Mouse (Mus musculus): Measurements from ENCODE around the gene Shisa8. TPM values are rescaled to one million over a fixed set of nuclear protein-coding genes. Genes with fewer than 3 reads are reported as not detected.

The Shisa8 gene
- polyA plus RNA-seq, 1 experiment from 2014 or later, result 3.4 TPM

GRCm38 (mm10) chr15:82243742-82244114, 31.1 kb upstream of the Shisa8 start:
- Histone ChIP-seq H3K4me2 (replicated peaks) (peak overlapping the region; percentile 89), H3K9me3 (ENCODE audit: control insufficient read depth, low read length) (no peaks in the 10 kb centered on the region), H3K4me3 (replicated peaks; ENCODE audit: low read length) (peak overlapping the region; percentile 50), H3K27ac (0 out of 2 replicates have a peak overlapping the region, but pooled peaks have one; percentile 9), H3K36me3 (replicated peaks; ENCODE audit: control insufficient read depth, insufficient read depth) (no peaks in the 10 kb centered on the region), H3K27me3 (ENCODE audit: control insufficient read depth, insufficient read depth, low read length) (no peaks in the 10 kb centered on the region), H3K9ac (peak overlapping the region; percentile 59), H3K4me1 (replicated peaks; ENCODE audit: control insufficient read depth, insufficient read depth, low read length) (peaks cover 4% of the 10 kb centered on the region; the same call in 1 of the 2 replicates)
- no peak for ATAC-seq (ENCODE audit: low FRiP score)
- DNase-seq (ENCODE audit: low spot score), result no peak
- WGBS, result 6% methylated on average over 12 of the region's 12 CpGs

GRCm38 (mm10) chr15:82243311-82243710, 30.7 kb upstream of the Shisa8 start:
- no peaks in the 10 kb centered on the region for H3K36me3 ChIP-seq (replicated peaks; ENCODE audit: control insufficient read depth, insufficient read depth)
- DNase-seq (ENCODE audit: low spot score), result no peak
- H3K9me3 ChIP-seq (ENCODE audit: control insufficient read depth, low read length), result no peaks in the 10 kb centered on the region
- H3K4me1 ChIP-seq (replicated peaks; ENCODE audit: control insufficient read depth, insufficient read depth, low read length), result peaks cover 4% of the 10 kb centered on the region; the same call in 1 of the 2 replicates
- ATAC-seq (ENCODE audit: low FRiP score), result no peak
- H3K27me3 ChIP-seq (ENCODE audit: control insufficient read depth, insufficient read depth, low read length), result no peaks in the 10 kb centered on the region
- H3K9ac ChIP-seq, result peak overlapping the region; percentile 59; the same call in 1 of the 2 replicates
- H3K27ac ChIP-seq, result no peak overlapping the region
- 82% methylated on average over 3 of the region's 3 CpGs for whole genome bisulfite sequencing
- peak overlapping the region; percentile 89 for H3K4me2 ChIP-seq (replicated peaks)
- peak overlapping the region; percentile 50 for H3K4me3 ChIP-seq (replicated peaks; ENCODE audit: low read length)

GRCm38 (mm10) chr15:82236565-82236964, 23.9 kb upstream of the Shisa8 start:
- H3K4me3 ChIP-seq (replicated peaks; ENCODE audit: low read length), result no peak overlapping the region
- WGBS, result 22% methylated on average over 5 of the region's 5 CpGs
- H3K36me3 ChIP-seq (replicated peaks; ENCODE audit: control insufficient read depth, insufficient read depth), result no peaks in the 10 kb centered on the region
- no peak overlapping the region for H3K4me2 ChIP-seq (replicated peaks)
- ATAC-seq (ENCODE audit: low FRiP score) (peak; percentile 80; the same call in 1 of the 2 replicates), DNase-seq (ENCODE audit: low spot score) (peak; percentile 89)
- H3K9ac ChIP-seq, result no peak overlapping the region
- H3K27me3 ChIP-seq (ENCODE audit: control insufficient read depth, insufficient read depth, low read length), result no peaks in the 10 kb centered on the region
- H3K4me1 ChIP-seq (replicated peaks; ENCODE audit: control insufficient read depth, insufficient read depth, low read length), result 0 out of 2 replicates have a peak, but pooled peaks cover 7% of the 10 kb centered on the region
- no peaks in the 10 kb centered on the region for H3K9me3 ChIP-seq (ENCODE audit: control insufficient read depth, low read length)
- H3K27ac ChIP-seq, result no peak overlapping the region

GRCm38 (mm10) chr15:82235661-82236060, 23.0 kb upstream of the Shisa8 start:
- H3K9me3 ChIP-seq (ENCODE audit: control insufficient read depth, low read length), result no peaks in the 10 kb centered on the region
- H3K4me2 ChIP-seq (replicated peaks), result no peak overlapping the region
- no peak for ATAC-seq (ENCODE audit: low FRiP score)
- no peak overlapping the region for H3K27ac ChIP-seq
- no peaks in the 10 kb centered on the region for H3K36me3 ChIP-seq (replicated peaks; ENCODE audit: control insufficient read depth, insufficient read depth)
- H3K27me3 ChIP-seq (ENCODE audit: control insufficient read depth, insufficient read depth, low read length), result no peaks in the 10 kb centered on the region
- 0 out of 2 replicates have a peak, but pooled peaks cover 9% of the 10 kb centered on the region for H3K4me1 ChIP-seq (replicated peaks; ENCODE audit: control insufficient read depth, insufficient read depth, low read length)
- H3K9ac ChIP-seq, result no peak overlapping the region
- H3K4me3 ChIP-seq (replicated peaks; ENCODE audit: low read length), result no peak overlapping the region
- no peak for DNase-seq (ENCODE audit: low spot score)
- 73% methylated on average over 10 of the region's 10 CpGs for WGBS

GRCm38 (mm10) chr15:82232651-82233050, 20.0 kb upstream of the Shisa8 start:
- H3K27me3 ChIP-seq (ENCODE audit: control insufficient read depth, insufficient read depth, low read length), result no peaks in the 10 kb centered on the region
- H3K9ac ChIP-seq, result no peak overlapping the region
- no peaks in the 10 kb centered on the region for H3K9me3 ChIP-seq (ENCODE audit: control insufficient read depth, low read length)
- H3K36me3 ChIP-seq (replicated peaks; ENCODE audit: control insufficient read depth, insufficient read depth), result no peaks in the 10 kb centered on the region
- H3K4me1 ChIP-seq (replicated peaks; ENCODE audit: control insufficient read depth, insufficient read depth, low read length), result peaks cover 9% of the 10 kb centered on the region; the same call in 1 of the 2 replicates
- no peak overlapping the region for H3K4me2 ChIP-seq (replicated peaks)
- H3K27ac ChIP-seq, result no peak overlapping the region
- no peak for ATAC-seq (ENCODE audit: low FRiP score)
- DNase-seq (ENCODE audit: low spot score), result no peak
- no peak overlapping the region for H3K4me3 ChIP-seq (replicated peaks; ENCODE audit: low read length)
- whole genome bisulfite sequencing, result 72% methylated on average over 4 of the region's 4 CpGs

- ATAC-seq (ENCODE audit: low FRiP score) (no peak), DNase-seq (ENCODE audit: low spot score) (no peak)
- WGBS, result 58% methylated on average over 11 of the region's 11 CpGs
- H3K4me1 ChIP-seq (replicated peaks; ENCODE audit: control insufficient read depth, insufficient read depth, low read length), result peaks cover 9% of the 10 kb centered on the region; the same call in 1 of the 2 replicates
- H3K4me3 ChIP-seq (replicated peaks; ENCODE audit: low read length), result no peak overlapping the region
- H3K4me2 ChIP-seq (replicated peaks), result no peak overlapping the region
- H3K27ac ChIP-seq, result no peak overlapping the region
- H3K9me3 ChIP-seq (ENCODE audit: control insufficient read depth, low read length), result no peaks in the 10 kb centered on the region
- H3K9ac ChIP-seq, result no peak overlapping the region
- H3K36me3 ChIP-seq (replicated peaks; ENCODE audit: control insufficient read depth, insufficient read depth), result no peaks in the 10 kb centered on the region
- no peaks in the 10 kb centered on the region for H3K27me3 ChIP-seq (ENCODE audit: control insufficient read depth, insufficient read depth, low read length)
Observed at GRCm38 (mm10) chr15:82231591-82232378, 19.2 kb upstream of the Shisa8 start.

GRCm38 (mm10) chr15:82231100-82231499, 18.5 kb upstream of the Shisa8 start:
- 72% methylated on average over 4 of the region's 4 CpGs for WGBS
- Histone ChIP-seq H3K4me2 (replicated peaks) (no peak overlapping the region), H3K27me3 (ENCODE audit: control insufficient read depth, insufficient read depth, low read length) (no peaks in the 10 kb centered on the region), H3K9ac (no peak overlapping the region), H3K36me3 (replicated peaks; ENCODE audit: control insufficient read depth, insufficient read depth) (no peaks in the 10 kb centered on the region), H3K4me3 (replicated peaks; ENCODE audit: low read length) (no peak overlapping the region), H3K9me3 (ENCODE audit: control insufficient read depth, low read length) (no peaks in the 10 kb centered on the region), H3K4me1 (replicated peaks; ENCODE audit: control insufficient read depth, insufficient read depth, low read length) (peaks cover 9% of the 10 kb centered on the region; the same call in 1 of the 2 replicates), H3K27ac (no peak overlapping the region)
- no peak for ATAC-seq (ENCODE audit: low FRiP score)
- no peak for DNase-seq (ENCODE audit: low spot score)

- Histone ChIP-seq H3K27me3 (ENCODE audit: control insufficient read depth, insufficient read depth, low read length) (no peaks in the 10 kb centered on the region), H3K9ac (no peak overlapping the region), H3K4me2 (replicated peaks) (no peak overlapping the region), H3K4me1 (replicated peaks; ENCODE audit: control insufficient read depth, insufficient read depth, low read length) (peaks cover 9% of the 10 kb centered on the region; the same call in 1 of the 2 replicates), H3K9me3 (ENCODE audit: control insufficient read depth, low read length) (no peaks in the 10 kb centered on the region), H3K4me3 (replicated peaks; ENCODE audit: low read length) (no peak overlapping the region), H3K36me3 (replicated peaks; ENCODE audit: control insufficient read depth, insufficient read depth) (no peaks in the 10 kb centered on the region), H3K27ac (no peak overlapping the region)
- ATAC-seq (ENCODE audit: low FRiP score) (no peak), DNase-seq (ENCODE audit: low spot score) (no peak)
- WGBS, result 67% methylated on average over 6 of the region's 6 CpGs
Observed at GRCm38 (mm10) chr15:82230098-82230611, 17.5 kb upstream of the Shisa8 start.

- WGBS, result 35% methylated on average over 11 of the region's 11 CpGs
- Histone ChIP-seq H3K9ac (no peak overlapping the region), H3K27me3 (ENCODE audit: control insufficient read depth, insufficient read depth, low read length) (peaks cover 3% of the 10 kb centered on the region; the same call in 1 of the 2 replicates), H3K4me2 (replicated peaks) (no peak overlapping the region), H3K4me1 (replicated peaks; ENCODE audit: control insufficient read depth, insufficient read depth, low read length) (peaks cover 9% of the 10 kb centered on the region; the same call in 1 of the 2 replicates), H3K27ac (no peak overlapping the region), H3K36me3 (replicated peaks; ENCODE audit: control insufficient read depth, insufficient read depth) (no peaks in the 10 kb centered on the region), H3K4me3 (replicated peaks; ENCODE audit: low read length) (no peak overlapping the region), H3K9me3 (ENCODE audit: control insufficient read depth, low read length) (no peaks in the 10 kb centered on the region)
- ATAC-seq (ENCODE audit: low FRiP score) (no peak), DNase-seq (ENCODE audit: low spot score) (no peak)
Observed at GRCm38 (mm10) chr15:82229542-82230045, 17.0 kb upstream of the Shisa8 start.

Data from hindbrain, embryonic 14.5 days (tissue).